Mouse (Mus musculus): Measurements from ENCODE around the gene Clta. TPM values are rescaled to one million over a fixed set of nuclear protein-coding genes. Genes with fewer than 3 reads are reported as not detected.
A peak's percentile ranks its signal among the peaks of the same experiment; 100 is the strongest.

The Clta gene
- not detected in 2 replicates for polyA plus RNA-seq (2012; ENCODE audit: insufficient read depth, insufficient read length, low replicate concordance, missing spikeins)

DNA sequence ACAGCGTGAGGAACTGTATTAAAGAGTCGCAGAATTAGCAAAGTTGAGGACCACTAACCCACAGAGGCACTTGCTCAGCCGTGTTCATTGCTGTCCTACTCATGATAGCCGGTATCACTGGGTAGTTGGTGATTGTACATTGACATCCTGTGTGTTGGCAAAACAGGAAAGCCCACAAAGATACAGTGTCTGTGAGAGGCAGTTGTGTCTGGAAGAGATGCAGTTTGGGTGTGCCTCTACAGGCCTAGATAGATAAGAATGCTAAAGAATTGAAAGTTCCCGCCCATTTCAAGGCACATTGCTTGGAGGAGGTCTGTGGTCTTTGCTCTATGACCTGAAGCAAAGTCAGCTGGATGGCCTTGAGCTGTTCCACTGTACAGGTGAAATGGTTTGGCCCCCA, at the start of gene Clta:
TSS of gene Clta (plus strand) at position 327 of the 400 bp plus-strand sequence.
- 87% methylated on average over 5 of the region's 5 CpGs for WGBS
- Histone ChIP-seq H3K27ac (ENCODE audit: insufficient read depth, low read depth, low read length) (no peak within 1 kb of the TSS), H3K4me3 (ENCODE audit: insufficient read depth, low read depth, low read length) (no peak within 1 kb of the TSS), H3K4me1 (ENCODE audit: control insufficient read depth, insufficient read depth, low read length) (no peaks in the 10 kb centered on the region)
- no peak for TF ChIP-seq CTCF (IDR thresholded peaks at IDR 0.05; ENCODE audit: insufficient read depth, low read depth, low read length)

DNA sequence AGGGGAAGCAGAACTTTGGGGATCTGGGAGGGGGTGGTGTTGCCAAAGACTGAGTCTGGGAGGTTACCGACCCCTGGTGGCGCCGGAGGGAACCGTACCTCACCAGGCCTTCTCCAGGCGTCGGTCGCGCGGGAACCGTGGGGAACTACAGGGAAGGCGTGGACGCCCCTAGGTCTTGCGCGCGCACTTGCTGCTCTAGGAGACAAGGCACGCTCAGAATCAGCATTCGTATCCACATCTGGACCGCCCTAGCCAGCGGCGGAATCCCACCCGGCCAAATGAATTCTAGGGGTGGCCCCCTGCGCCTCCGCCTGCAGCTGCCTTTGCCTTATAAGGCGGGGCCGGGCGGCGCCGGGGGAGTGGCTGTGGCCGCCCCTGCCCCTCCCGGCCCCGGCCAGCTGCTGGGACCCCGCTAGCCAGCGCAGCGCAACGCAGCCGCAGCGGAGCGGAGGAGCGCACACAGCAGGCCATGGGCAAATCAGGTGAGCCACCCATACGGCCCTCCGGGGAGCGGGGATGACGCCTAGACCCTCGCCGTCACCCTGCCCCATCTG, 46.9 kb upstream of the Clta start, which contains the start of gene Glipr2:
TSS of gene Glipr2 (plus strand) at position 110 of the 554 bp plus-strand sequence.
- H3K4me1 ChIP-seq (ENCODE audit: control insufficient read depth, insufficient read depth, low read length), result peaks cover 15% of the 10 kb centered on the region
- peak within 1 kb of the TSS; percentile 57 for H3K4me3 ChIP-seq (ENCODE audit: insufficient read depth, low read depth, low read length)
- TF ChIP-seq CTCF (IDR thresholded peaks at IDR 0.05; ENCODE audit: insufficient read depth, low read depth, low read length), result peak; percentile 60; the same call in 1 of the 2 replicates
- TF ChIP-seq POLR2A (IDR thresholded peaks at IDR 0.05; ENCODE audit: insufficient read depth, low read depth, low read length), result no peak
- under 1% methylated on average over 45 of the region's 45 CpGs for WGBS
- no peak within 1 kb of the TSS for H3K27ac ChIP-seq (ENCODE audit: insufficient read depth, low read depth, low read length)

DNA sequence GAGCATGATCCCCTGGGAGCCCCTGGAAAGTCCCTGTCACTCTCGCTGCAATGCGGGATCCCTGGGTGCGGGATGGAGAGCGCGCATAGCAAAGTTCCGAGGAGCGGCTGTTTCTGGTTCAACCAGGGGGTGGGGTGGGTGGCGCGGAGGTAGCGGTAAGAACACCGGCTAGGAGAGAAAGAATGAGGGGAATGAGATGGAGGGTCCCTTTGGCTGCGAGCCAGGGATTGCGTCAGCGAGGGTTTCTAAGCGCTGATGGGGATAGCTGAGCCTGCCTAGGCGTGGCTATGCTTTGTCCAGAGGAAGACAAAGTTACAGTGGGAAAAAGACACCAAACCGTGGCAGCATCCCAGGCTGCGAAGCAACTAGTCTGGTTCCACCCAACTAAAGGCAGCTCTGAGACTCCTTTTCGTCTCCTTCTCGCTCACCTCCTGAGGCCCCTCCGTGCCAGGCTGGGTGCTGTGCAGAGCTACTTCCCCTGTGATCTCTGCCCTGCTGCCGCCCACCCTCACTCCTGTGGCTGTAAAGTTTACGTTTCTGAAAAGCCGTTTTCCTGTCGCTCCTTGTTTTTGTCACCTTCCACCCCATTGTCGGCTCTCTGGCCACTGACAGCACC, 46.3 kb upstream of the Clta start:
- Histone ChIP-seq H3K4me1 (ENCODE audit: control insufficient read depth, insufficient read depth, low read length) (peaks cover 15% of the 10 kb centered on the region), H3K27ac (ENCODE audit: insufficient read depth, low read depth, low read length) (no peak overlapping the region), H3K4me3 (ENCODE audit: insufficient read depth, low read depth, low read length) (peak overlapping the region; percentile 57)
- under 1% methylated on average over 26 of the region's 26 CpGs for WGBS
- TF ChIP-seq POLR2A (IDR thresholded peaks at IDR 0.05; ENCODE audit: insufficient read depth, low read depth, low read length) (no peak), CTCF (IDR thresholded peaks at IDR 0.05; ENCODE audit: insufficient read depth, low read depth, low read length) (no peak)

DNA sequence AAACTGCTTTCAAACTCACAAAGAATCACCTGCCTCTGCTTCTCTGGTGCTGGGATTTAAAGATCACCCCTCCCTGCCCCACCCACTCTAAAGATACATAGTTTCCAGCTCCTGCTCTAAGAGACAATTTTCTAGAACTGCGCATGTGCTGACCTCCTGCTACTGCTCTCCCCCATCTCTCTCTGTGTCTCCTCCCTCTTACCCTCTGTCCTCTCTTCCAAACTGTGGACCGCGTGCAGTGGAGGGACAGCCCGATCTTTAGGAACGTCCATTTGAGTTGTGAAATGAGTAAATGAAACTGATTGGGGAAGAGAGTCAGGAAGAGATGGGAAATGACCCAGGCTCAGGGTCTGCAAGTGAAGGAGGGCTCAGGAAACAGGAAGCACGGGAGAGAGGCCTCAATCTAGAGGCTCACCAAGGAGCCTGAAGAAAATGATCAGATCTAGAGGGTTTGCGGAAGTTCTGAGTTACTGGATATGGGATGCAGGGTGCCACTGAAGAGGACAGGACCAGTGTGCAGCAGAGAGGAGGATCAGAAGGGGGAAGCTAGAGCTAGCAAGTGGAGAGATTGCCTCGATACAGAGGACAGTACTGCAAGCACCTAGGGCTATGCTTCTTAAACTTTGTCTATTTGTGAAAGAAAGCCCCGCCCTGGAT, 44.6 kb upstream of the Clta start:
- Histone ChIP-seq H3K27ac (ENCODE audit: insufficient read depth, low read depth, low read length) (no peak overlapping the region), H3K4me1 (ENCODE audit: control insufficient read depth, insufficient read depth, low read length) (peaks cover 18% of the 10 kb centered on the region), H3K4me3 (ENCODE audit: insufficient read depth, low read depth, low read length) (no peak overlapping the region)
- WGBS, result 82% methylated on average over 9 of the region's 9 CpGs
- TF ChIP-seq POLR2A (IDR thresholded peaks at IDR 0.05; ENCODE audit: insufficient read depth, low read depth, low read length) (no peak), CTCF (IDR thresholded peaks at IDR 0.05; ENCODE audit: insufficient read depth, low read depth, low read length) (no peak)

DNA sequence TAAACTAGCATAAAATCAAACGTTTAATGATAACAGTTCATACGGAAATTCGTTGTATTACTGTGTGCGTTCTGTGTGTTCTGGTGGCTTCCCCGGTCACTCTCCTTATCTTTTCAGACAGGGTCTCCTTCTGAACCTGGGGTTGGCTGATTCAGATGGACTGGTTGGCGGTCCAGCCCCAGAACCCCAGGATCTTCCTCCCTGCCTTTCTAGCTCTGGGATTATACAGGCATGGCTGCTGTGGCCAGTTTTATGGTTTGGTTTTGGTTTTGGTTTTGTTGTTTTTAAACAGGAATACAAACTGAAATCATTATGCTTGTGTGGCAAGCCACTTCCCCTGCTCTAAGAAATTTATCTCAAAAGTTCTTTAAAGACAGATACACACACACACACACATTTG, 44.0 kb upstream of the Clta start:
- Histone ChIP-seq H3K27ac (ENCODE audit: insufficient read depth, low read depth, low read length) (no peak overlapping the region), H3K4me1 (ENCODE audit: control insufficient read depth, insufficient read depth, low read length) (peaks cover 18% of the 10 kb centered on the region), H3K4me3 (ENCODE audit: insufficient read depth, low read depth, low read length) (no peak overlapping the region)
- WGBS, result 94% methylated on average over 6 of the region's 6 CpGs
- TF ChIP-seq POLR2A (IDR thresholded peaks at IDR 0.05; ENCODE audit: insufficient read depth, low read depth, low read length) (no peak), CTCF (IDR thresholded peaks at IDR 0.05; ENCODE audit: insufficient read depth, low read depth, low read length) (no peak)

DNA sequence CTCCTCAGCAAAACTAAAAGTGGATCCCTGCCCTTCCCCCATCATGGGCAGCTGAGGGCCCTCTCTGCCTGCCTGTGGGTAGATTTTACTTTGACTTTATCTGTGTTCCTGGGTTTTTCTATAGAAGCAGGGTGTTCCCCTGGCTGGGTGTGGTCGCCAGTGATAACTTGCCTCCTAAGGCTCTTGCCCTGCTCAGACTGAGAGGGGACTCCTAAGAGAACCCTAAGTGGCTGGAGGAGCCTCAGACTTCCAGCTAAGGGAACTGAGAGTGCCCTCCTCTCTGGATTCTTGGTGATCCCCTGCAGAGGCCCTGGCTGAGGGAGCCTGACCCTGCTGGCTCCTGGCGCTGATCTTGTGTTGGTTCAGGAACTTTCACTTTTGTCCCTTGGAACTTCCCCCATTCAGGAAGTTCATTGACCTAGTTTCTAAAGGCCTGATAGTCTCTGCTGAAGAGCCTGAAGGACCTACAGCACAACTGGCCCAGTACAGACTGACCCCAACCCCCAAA, 39.9 kb upstream of the Clta start:
- no peak overlapping the region for H3K4me3 ChIP-seq (ENCODE audit: insufficient read depth, low read depth, low read length)
- H3K27ac ChIP-seq (ENCODE audit: insufficient read depth, low read depth, low read length), result no peak overlapping the region
- TF ChIP-seq POLR2A (IDR thresholded peaks at IDR 0.05; ENCODE audit: insufficient read depth, low read depth, low read length) (no peak), CTCF (IDR thresholded peaks at IDR 0.05; ENCODE audit: insufficient read depth, low read depth, low read length) (no peak)
- H3K4me1 ChIP-seq (ENCODE audit: control insufficient read depth, insufficient read depth, low read length), result peaks cover 8% of the 10 kb centered on the region
- 86% methylated on average over 2 of the region's 2 CpGs for WGBS

DNA sequence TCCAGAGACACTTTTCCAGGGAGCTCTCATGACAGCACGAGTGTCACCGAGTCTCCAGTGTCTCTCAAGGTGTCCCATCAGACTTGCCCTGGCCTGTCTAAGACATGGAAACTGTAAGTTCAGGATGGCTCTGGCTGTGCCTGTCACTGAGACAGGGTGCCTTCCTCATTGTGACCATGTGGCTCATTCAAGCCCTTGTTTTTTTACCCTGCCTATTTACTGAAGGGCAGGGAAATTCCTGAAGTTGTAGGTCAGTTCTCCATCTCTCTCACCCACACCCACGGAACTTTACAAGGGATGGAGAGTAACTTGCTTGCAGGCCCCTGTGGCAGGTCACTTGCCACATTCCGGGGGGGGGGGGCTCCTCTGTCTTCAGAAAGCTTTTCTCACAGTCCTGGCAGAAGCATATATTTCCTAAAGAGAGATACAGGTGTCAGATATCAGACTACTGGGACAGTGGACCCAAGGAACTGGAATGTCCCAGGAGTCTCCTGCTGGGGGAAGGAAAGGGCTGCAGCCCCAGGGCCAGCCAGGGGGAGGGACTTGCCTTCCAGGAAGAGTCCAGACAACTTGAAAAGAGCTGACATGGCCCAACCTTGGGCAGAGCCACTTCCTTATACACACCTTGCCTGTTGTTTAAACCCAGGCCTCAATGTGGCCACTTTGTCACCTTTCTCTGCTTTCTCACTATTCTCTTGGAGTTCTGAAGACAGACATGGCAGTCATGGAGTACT, 39.1 kb upstream of the Clta start:
- TF ChIP-seq POLR2A (IDR thresholded peaks at IDR 0.05; ENCODE audit: insufficient read depth, low read depth, low read length) (no peak), CTCF (IDR thresholded peaks at IDR 0.05; ENCODE audit: insufficient read depth, low read depth, low read length) (no peak)
- H3K4me3 ChIP-seq (ENCODE audit: insufficient read depth, low read depth, low read length), result no peak overlapping the region
- WGBS, result 76% methylated on average over 4 of the region's 4 CpGs
- no peak overlapping the region for H3K27ac ChIP-seq (ENCODE audit: insufficient read depth, low read depth, low read length)
- peaks cover 8% of the 10 kb centered on the region for H3K4me1 ChIP-seq (ENCODE audit: control insufficient read depth, insufficient read depth, low read length)

DNA sequence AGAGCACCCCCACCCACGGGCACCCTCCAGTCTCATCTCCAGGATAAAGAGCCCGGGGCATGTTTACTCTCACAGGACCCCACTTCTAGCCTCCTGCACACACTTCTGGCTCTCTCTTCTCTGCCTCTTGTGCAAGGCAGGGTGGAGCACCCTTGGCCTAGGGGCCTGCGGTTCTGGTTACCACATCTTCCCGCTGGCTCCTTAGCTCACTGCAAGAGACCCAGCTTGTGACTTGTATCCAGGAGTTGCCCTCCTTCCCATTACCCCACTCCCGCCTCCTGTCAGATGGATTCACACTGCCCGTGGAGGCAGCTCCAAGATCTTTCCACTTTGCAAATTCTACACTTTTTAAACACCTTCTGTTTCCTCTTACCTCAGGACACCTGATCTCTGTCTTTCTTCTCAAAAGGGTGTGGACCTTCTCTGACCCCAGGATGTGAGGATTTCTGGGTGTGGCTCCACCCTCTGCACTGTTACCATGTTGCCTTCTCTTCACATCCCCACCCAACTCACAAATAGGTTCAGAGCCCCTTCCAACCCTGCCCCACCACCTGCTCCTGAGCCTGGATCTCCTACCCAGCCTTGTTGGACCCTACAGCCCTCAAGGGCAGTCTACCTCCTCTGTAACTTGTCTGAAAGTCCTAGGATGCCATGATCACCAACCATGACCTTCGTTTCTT, 38.3 kb upstream of the Clta start:
- H3K4me3 ChIP-seq (ENCODE audit: insufficient read depth, low read depth, low read length), result no peak overlapping the region
- peaks cover 8% of the 10 kb centered on the region for H3K4me1 ChIP-seq (ENCODE audit: control insufficient read depth, insufficient read depth, low read length)
- no peak overlapping the region for H3K27ac ChIP-seq (ENCODE audit: insufficient read depth, low read depth, low read length)
- 93% methylated on average over 7 of the region's 7 CpGs for WGBS
- no peak for TF ChIP-seq POLR2A (IDR thresholded peaks at IDR 0.05; ENCODE audit: insufficient read depth, low read depth, low read length)
- no peak for TF ChIP-seq CTCF (IDR thresholded peaks at IDR 0.05; ENCODE audit: insufficient read depth, low read depth, low read length)
